Mouse (Mus musculus) megakaryocyte, adult 5-6 weeks (primary cell): Measurements from ENCODE around the gene E2f1. TPM values are rescaled to one million over a fixed set of nuclear protein-coding genes. Genes with fewer than 3 reads are reported as not detected.
A peak's percentile ranks its signal among the peaks of the same experiment; 100 is the strongest.

Experiments
- ATAC-seq: 2 replicates; pipeline ENCODE4 v1.8.0; 2016; ENCODE audit warnings: mild to moderate bottlenecking, inconsistent platforms; ENCODE audit not compliant: poor library complexity, severe bottlenecking
- total RNA-seq, 2 experiments: library from RNA; stranded (forward) in 1 of 2; stranded (reverse) in 1 of 2; fragments of 153-499, 151-499 nt in 1 of 2; fragments of 221-1000, 200-1000 nt in 1 of 2; gene quantifications; 2 replicates each; pipeline versions ENCODE4 v1.2.3 to v1.2.4; 2015 to 2017

Gene E2f1
- total RNA-seq (2015) (14.3 and 16.2 TPM in 2 replicates), total RNA-seq (2017) (7.7 and 9.3 TPM in 2 replicates)

DNA sequence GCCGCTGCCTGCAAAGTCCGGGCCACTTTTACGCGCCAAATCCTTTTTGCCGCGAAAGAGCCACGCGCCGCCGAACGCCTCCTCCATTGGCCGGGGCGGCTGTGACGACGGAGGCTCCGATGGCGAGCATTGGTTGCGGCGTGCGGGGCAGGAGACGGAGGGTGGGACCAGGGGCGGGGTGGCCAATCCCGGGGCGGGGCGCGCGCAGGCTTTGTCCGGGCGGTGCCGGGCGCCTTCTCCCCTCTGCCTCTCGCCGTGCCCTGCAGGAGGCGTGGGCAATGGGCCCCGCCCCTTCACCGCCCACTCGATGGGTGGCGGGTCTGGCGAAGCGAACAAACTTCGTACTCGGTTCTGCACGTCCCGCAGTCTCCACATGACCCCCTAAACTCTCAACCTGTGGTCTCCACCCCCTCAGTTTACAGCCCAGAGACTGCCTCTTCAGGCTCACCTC, at the start of gene E2f1:
Gene E2f1, minus strand, starts transcription at position 57 of the 451 bp plus-strand sequence.
- ATAC-seq, result peak; percentile 83

DNA sequence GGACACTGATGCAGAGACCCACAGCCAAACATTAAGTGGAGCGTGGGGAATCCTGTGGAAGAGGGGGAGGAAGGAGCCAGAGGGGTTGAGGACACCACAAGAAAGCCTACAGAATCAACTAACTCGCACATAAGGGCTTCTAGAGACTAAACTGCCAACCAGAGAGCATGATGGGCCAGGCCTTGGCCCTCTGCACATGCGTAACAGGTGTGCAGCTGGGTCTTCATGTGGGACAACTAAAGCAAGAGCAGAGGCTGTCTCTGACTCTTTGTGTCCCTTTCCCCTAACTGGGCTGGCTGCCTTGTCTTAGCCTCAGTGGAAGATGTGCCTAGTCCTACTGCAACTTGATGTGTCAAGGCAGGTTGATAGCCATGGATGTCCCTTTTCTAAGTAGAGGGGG, 47.4 kb upstream of the E2f1 start:
- no peak for ATAC-seq

GRCm38 (mm10) chr2:154615674-154616073, 46.0 kb upstream of the E2f1 start:
- ATAC-seq, result no peak

DNA sequence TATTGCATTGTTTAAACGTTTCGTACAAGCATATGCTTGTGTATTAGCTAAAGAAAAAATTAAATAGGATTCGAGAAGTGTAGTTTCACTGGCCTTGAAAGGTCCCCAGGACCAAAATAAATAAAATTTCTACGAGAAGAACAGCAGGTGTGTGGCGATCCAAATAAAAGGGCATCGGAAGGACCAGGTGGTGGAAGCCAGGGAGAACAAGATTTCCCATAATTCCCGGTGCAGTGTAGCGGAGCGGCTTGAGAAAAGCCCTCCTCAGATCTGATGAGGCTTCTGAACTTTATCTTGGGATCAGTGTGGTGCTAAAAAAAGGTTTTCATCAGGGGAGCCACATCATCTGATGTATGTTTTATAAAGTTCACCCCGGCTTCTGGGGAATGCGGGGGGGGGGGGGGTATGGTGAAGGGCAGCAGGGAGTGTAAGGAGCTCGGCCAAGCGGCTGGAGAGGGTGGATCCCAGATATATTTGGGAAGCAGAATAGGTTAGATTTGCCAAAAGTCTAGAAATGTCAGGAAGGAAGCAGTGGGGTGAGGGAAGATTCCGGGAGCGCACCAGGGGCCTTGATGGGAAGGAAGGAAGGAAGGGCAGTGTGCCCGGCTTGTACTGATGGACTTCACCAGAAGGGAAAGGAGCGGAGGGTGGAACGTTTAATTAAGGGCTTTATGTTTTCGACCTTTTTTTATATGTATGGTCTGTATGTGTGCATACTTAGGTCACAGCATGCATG, 45.3 kb upstream of the E2f1 start:
- no peak for ATAC-seq

- peak; percentile 87 for ATAC-seq
Observed at GRCm38 (mm10) chr2:154613118-154614115, 43.7 kb upstream of the E2f1 start, which contains the start of the genes Zfp341 and 4930519P11Rik. TSS of gene Zfp341 (plus strand) at chr2:154613297. TSS of gene 4930519P11Rik (minus strand) at chr2:154613437.

DNA sequence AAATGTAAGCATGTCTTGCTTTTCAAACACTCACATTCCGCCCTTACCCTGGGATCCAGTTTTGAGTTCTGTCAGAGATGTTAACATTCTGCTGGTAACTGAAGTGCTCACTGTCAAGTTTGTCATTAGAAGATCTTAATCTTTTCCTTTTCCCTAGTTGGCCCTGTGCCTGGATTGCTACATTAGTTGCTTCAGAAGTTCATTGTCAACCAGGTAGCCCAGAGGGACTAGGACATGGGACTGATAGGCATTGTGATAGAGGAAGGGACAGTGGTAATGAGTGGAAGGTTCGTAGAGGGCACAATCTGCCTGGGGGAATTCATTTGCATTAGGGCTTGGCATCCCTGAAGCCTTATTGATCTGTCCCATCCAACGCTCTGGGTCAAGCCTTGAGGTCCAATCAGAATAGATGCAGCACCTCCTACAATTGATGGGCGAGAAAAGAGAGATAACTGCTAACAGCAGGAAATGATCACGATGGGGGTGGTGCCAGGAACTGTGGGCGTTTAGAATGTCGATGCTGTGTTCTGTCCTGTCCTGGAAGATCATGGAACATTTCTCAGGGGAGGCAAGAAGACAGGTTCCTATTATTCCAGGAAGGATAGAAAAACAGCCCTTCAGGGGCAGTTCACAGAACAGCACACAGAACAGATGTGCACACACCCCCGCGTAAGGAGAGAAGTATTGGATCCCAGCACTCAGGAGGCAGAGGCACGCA, 39.5 kb upstream of the E2f1 start:
- no peak for ATAC-seq

DNA sequence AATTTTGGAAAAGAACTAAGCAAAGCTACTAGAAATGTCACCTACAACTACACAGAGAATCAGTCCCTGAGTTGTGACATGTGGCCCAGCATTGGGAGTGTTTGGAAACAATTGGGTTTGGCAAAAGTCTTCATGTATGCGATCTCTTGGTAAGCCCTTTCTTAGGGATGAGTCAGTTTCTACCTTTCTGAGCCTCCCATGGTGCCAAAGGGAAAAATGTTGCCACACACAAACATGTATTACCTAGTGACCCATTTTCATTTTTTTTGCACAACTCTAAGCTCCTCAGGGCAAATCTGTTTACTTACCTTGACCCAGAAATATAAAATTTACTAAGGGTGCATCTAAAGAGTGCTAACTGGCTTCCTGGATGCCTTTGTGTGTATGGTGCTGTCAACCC, 37.3 kb upstream of the E2f1 start:
- ATAC-seq, result no peak

- ATAC-seq, result peak; percentile 3
Observed at GRCm38 (mm10) chr2:154604156-154604555, 34.5 kb upstream of the E2f1 start.

GRCm38 (mm10) chr2:154603638-154604153, 34.0 kb upstream of the E2f1 start, which contains the start of gene Pxmp4:
TSS of gene Pxmp4 (minus strand) at chr2:154603708.
- peak; percentile 94 for ATAC-seq

DNA sequence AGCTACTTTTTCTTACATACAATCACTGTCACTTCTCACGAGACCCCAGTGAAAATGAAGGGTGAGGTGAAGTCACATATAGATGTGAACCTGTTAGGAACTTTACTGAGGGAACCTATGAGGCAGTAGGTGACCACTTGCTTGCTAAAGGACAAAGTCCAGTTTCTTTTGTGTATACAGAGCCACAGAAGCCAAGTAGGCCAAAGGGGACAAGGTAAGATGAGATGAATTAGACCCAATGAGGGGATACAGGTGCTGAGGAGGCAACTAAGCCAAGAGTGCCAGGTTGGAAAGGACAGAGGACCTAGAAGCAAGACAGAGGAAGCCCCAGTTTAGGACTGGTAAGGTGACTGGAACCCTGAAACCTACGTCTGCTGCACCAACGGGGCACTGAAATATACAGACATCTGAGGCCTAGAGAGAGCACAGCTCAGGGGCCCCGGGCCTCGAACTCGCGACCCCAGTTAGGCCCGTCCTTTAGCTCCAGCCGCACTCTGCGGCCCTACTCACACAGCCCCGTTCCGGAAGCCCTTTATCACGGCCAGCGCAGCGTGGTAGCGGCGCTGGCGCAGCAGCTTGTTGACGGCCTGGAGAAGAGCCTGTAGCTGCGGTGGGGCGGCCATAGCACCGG, 33.4 kb upstream of the E2f1 start:
- ATAC-seq, result no peak

DNA sequence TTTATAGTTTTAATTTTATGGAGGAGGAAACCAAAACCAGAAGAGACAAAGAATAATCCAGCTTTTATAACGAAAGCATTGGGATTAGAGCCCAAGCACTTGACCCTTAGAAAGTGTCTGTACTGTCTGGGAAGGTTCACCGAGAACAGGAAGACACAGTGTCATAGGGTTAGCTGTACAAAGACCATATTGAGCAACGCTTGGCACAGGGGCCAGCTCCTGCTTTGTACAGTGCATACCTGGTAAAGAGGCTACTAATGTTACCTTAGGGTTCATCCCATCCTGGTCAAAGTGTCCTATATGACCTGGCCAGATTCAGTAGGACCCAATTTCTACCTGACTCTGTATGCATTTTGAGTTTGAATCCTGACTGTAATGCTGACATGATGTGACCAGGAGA, 31.6 kb upstream of the E2f1 start:
- no peak for ATAC-seq

- ATAC-seq, result no peak
Observed at GRCm38 (mm10) chr2:154600586-154600985, 30.9 kb upstream of the E2f1 start.

DNA sequence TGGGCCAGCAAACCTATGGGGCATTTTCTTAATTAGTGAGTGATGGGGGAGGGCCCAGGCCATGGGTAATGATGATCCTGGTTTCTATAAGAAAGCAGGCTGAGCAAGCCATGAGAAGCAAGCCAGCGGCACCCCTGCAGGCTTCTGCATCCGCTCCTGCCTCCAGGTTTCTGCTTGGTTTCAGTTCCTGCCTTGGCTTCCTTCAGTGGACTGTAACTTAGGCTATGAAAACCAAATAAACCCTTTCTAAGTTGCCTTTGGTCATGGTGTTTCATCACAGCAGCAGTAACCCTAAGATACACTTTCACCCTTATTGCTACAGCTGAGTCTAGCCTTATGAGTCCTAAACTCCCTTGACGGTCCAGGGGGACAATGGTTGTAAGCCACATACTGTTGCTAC, 27.7 kb upstream of the E2f1 start:
- ATAC-seq, result peak; percentile 86

- no peak for ATAC-seq
Observed at GRCm38 (mm10) chr2:154595775-154596174, 26.1 kb upstream of the E2f1 start.

- peak; percentile 80 for ATAC-seq
Observed at GRCm38 (mm10) chr2:154593025-154593424, 23.3 kb upstream of the E2f1 start.

GRCm38 (mm10) chr2:154591239-154591638, 21.5 kb upstream of the E2f1 start:
- ATAC-seq, result no peak

DNA sequence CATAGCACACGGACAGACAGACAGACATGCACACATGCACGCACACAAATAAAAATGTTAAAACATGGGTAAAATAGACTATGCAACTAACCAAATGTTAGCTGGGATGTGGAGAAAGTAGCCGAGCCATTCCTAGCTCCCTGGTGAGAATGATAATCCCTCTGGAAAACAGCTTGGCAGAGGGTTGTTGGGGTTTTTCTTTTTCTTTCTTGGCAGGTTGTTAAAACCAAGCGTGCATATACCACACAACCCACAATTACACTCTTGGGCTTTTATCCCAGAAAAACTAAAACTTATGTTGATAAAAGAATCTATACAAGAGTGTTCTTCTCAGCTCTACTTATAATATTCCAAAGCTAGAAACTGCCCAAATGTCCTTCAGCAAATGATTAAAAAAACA, 19.4 kb upstream of the E2f1 start:
- no peak for ATAC-seq

DNA sequence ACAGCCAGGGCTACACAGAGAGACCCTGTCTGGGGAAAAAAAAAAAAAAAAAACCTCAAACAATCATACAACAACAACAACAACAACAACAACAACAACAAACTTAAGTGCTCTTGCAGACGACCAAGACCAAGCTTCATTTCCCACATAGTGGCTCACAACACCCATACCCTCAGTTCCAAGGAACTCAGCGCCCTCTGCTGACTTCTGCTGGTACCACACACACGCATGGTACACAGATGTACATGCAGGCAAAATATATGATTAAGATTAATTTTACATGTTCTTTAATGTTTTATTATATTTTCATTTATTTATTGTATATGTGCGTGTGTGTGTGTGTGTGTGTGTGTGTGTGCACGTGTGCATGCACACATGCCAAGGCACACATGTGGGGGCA, 16.7 kb upstream of the E2f1 start:
- peak; percentile 80 for ATAC-seq

GRCm38 (mm10) chr2:154584931-154585601, 15.4 kb upstream of the E2f1 start:
- ATAC-seq, result no peak
